Mouse (Mus musculus): Measurements from ENCODE around the gene Cog6.

Cog6 gene

DNA sequence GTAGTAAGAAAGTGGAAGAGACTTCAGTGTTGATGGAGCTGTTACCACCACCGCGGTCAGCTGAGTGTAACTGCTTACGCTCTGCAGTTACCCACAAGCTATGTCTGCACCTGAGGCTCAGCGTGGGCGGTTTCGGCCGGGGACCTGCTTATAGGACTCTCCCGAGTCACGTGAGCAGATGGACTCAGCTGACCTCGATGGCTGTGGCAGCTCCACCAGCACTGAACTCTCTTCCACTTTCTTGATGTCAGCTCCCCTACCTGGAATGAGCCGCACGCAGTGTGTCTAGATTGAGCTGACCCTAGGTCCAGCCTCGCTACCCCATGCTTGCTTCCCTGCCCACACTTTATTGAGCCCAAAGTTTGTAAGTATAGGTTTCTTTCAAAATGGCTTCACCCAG, 56.1 kb downstream of the Cog6 start:
- no peak for DNase-seq

DNA sequence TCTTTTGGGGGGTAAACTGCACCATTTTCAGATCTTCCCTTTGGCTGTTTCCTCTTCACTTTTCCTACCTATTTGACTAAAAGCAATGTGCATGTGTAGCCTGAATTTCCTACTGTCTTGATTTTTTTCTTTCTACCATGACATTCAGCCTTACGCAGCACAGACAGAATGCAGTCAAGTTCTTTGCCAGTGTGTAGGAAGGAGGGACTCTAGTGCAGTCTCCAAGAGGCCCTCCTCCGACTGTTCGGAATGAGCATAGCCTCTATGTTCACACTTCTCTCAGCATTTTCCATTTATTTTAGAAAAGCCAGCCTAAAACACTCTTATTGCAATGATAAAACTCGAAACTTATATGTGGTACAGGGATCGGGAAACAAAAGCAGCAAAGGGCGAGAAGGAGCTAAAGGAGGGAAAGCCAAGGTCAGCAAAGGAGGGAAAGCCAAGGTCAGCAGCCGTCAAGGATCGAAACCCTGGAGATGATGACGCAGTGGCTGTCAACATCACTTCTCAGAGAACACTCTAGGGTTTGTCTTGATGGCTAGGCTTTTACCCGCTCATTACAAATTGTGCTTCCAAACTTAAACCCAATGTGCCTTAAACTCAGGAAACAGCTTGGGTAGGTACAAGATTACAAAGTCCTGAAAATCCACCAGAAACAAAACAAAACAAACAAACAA, 58.5 kb downstream of the Cog6 start:
- DNase-seq: no peak

DNA sequence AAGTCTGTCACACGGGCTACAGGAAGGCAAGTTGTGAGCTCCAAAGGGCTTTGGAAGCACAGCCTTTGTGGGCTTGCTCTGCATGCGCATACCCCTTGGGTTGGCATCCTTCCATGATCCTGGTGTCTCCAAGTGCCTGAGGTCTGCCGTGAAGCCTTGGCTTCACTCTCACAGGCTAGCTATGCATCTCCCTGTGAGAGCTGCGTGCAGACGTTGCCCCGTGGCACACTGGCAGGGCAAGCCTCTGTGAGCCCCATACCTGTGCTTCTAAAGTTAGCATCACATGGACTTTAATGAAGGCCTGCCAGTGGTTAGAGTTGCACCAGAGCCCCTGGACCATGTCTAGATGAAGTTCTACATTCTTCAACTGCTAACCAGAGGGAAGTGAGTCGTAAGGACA, 59.2 kb downstream of the Cog6 start:
- no peak for DNase-seq

DNA sequence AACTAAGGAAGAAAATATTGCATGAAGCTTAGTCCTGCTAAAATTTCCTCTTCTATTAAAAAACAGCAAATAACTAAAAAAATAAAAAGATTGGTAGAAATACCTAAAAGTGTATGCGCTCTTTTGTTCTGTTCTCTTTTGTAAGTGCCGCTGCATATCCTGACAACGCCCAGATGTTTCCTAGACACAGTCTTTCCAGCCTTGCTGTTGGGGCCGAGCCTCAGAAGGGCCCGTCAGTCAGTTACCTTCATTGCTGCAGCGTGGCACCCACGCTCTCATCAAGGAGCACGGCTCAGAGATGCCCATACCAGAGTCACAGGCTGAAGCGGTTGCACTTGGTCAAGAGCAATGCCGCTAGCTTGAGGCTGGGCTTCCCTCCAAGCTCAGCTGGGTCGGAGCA, 60.8 kb downstream of the Cog6 start:
- no peak for DNase-seq

DNA sequence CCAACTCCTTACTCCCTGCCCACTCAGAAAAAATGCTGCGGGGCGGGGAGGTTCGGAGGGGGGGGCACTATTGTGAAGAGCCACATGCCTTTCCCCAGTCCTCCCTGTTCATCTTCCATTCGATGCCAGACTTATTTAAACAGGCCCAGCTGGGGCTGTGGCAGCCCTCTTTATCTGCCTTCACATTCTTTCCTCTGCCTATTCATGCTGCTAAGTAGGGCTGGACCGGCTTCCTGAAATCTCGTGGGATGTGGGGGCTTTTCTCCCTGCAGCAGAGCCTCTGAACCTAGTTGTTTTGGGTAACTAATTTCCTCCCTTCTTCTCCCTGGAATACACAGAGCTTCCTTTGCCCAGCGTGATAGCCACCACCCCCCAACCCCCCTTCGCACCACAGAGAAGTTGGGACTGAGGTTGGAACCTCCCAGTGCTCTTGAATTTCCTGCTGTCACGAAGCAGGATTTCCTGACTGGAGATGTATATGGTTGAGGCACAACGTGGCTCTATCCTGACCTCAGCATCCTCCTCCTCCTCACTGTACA, 61.5 kb downstream of the Cog6 start:
- DNase-seq: no peak

DNA sequence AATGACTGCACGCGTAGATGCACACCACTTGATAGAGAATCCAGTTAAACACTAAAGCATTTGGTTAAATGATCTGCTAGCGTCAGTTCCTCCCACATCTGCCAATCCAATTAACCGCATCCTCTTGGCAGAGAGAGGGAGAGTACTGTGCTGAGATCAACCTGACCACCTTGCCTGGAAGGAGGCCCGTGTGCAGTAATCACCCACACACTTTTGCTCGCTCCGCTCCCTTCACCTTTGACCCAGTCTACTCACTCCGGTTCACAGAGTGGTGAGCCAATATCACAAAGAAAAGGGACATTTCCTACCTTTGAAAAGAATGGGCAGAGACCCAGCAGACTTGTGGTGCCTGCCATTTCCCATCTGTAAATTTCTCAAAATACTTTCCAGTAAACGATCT, 62.4 kb downstream of the Cog6 start:
- no peak for DNase-seq

DNA sequence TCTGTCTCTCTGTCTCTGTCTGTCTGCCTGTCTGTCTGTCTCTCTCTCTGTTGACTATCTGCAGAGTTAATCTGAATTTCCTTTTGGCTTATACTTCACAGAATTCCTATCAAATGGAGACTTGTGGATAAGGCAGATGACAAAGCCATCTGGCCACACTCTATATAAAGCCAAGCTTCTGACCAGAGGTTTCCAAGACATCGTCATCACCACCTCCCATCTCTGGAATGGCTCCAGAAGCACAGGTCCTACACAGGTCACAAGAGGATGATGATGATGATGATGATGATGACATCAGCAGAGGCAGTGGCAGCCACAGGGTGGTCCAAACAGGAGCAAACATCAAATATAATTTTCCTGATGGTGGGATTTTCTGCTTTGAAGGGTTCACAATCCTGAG, 63.2 kb downstream of the Cog6 start:
- no peak for DNase-seq

DNA sequence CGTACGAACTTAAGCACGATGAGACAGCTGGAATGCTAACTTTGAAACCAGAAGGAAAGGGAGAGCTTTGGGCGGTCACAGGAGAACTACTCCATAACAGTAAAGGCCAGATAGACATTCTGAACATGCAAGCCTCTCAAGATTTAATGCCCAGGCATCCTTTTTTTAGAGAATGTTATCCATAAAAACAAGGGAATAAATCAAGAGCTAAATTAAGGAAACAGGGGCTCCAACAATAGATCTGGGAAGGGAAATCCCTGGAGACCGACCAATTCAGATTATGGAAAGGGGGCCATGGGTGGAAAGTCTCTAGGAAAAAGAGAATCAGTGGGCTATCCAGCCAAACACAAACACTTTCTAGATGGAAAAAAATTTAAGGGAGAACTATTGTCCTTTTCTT, 68.2 kb downstream of the Cog6 start:
- no peak for DNase-seq

DNA sequence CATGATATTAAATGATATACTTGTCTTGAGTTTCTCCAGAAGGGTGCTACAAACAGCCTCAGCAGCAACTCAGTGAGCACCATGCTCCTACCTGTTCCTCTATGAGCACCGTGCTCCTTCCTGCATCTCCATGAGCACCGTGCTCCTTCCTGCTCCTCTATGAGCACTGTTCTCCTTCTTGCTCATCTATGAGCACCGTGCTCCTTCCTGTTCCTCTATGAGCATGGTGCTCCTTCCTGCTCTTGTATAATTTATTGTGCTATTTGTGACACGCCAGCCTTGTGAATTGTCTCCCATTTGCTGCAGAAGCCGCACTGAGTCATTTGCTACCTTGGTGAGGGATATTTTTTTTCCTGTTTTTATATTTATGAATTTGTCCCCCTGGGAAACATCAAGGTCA, 69.6 kb downstream of the Cog6 start:
- no peak for DNase-seq

DNA sequence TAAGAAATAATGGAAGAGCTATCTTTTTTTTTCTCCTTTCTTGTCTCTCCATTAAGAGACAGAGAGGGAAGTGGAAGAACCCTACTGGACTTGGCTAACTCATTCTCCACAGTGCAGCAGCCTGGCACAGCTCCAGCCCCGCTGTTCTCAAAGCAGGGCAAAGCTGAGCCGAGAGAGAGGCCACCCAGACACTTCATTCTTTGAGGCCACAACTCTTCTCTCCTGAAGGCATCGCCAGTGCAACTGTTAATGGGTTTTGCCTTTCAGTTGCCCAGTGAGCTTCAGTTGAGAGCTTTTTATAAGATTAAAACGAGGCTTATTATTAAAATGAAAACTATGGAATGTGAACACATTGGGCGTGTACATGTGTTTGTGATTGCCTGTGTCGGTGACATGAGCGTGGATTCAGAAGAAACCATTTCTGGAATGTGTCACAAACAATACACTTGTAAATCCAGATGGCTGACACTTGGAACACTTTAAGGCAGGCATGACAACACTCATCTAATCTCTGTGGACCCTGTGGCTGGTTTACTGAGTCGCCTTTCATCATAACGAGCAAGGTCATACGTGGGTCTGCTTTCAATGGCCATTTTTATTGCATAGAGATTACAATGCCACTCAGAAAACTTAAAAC, 76.1 kb downstream of the Cog6 start:
- peak; percentile 78 to 80 for DNase-seq

DNA sequence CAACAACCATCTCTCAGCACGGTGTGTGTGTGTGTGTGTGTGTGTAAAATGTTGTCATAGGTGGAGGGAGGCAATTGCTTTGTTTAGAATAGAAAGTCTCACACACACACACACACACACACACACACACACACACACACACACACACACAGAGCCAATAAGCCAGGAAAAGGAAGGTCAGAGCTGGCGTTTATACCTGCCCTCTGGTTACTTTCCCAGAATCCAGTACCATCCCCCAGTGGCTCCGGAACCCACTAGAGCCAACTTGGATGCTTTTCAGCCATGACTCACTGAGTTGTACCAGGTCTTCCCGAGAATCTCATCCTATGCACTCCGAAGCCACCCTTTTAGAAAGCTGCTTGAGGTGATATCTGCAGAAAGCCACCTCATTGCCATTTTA, 78.6 kb downstream of the Cog6 start:
- DNase-seq: peak; percentile 82 to 89

DNA sequence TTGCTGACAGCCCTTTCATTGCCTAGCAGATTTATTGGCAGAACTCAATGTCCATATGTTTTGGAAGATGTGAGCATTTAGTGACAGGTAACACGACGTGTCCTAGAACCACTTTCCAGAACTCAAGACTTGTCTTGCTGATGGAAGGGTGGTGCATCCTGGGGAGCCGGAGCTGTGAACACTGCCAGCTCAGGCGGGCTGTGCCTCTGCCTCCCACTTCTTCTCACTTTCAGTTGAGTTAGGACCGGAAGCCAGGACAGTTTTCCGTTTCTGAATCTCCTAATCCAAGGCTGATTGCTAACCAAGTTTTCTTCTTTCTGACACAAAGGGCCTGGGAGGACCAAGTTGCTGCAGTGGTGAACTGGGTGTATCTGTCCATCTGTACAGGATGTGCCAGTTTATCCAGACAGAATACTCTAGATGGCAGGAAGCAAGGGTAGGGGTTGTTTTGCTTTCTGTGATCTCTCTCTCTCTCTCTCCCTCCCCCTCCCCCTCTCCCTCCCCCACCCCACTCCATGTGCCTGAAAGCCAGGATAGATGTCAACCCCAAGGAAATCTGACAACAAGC, 79.2 kb downstream of the Cog6 start:
- DNase-seq: peak in 1 of 2 experiments; percentile 31

DNA sequence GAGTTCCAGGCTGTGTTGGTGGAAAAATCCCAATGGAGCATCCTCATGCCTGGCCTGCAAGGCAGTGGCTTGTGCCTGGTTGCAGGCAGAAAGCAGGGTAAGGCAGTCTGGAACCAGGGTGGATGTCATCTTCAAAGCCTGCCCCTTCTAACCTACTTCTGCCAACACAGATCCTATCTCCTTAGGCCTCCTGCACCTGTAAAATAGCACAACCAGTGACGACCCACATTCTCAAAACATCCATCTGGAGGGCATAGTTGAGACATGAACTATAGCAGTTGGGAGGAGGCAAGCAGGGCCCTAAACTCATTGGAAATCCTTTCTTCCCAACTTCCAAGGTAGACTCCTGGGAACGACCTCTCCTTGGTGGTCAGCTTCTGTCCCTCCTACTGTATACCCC, 85.1 kb downstream of the Cog6 start:
- DNase-seq: no peak
